Mouse (Mus musculus): ENCODE results near the gene Sgca. TPM values are rescaled to one million over a fixed set of nuclear protein-coding genes. Genes with fewer than 3 reads are reported as not detected.

The Sgca gene
- polyA plus RNA-seq, 1 experiment from 2014 or later = not detected

DNA sequence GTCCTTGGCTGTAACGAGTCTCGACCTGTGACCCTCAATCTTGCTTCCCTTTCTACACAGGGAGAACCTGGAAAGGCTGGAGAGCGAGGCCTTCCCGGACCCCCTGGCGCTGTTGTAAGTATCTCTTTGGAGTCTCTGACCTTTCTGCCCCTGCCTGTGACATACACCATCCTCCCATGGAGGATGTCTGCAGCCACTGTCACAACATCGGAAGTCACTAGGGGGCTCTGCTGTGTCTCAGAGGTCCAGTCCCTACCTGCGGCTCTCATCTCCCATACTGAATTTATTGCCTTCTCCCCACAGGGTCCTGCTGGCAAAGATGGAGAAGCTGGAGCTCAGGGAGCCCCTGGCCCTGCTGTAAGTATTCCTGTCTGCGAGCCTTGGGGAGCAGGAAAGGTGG lies 31.8 kb downstream of the Sgca start:
- Histone ChIP-seq H3K4me3 (no peak overlapping the region), H3K4me1 (peaks cover 11% of the 10 kb centered on the region), H3K27me3 (ENCODE audit: poor library complexity, severe bottlenecking) (peaks cover 67% of the 10 kb centered on the region), H3K36me3 (replicated peaks) (peaks cover 28% of the 10 kb centered on the region), H3K27ac (no peak overlapping the region), H3K9me3 (no peaks in the 10 kb centered on the region)
- 14% methylated on average over 8 of the region's 8 CpGs for WGBS
- DNase-seq (ENCODE audit: extremely low spot score, low spot score) = no peak

- Histone ChIP-seq H3K9me3 (no peaks in the 10 kb centered on the region), H3K4me3 (no peak overlapping the region), H3K4me1 (peaks cover 8% of the 10 kb centered on the region), H3K36me3 (replicated peaks) (peaks cover 22% of the 10 kb centered on the region), H3K27ac (no peak overlapping the region), H3K27me3 (ENCODE audit: poor library complexity, severe bottlenecking) (peaks cover 80% of the 10 kb centered on the region)
- 83% methylated on average over 15 of the region's 15 CpGs for WGBS
- no peak for DNase-seq (ENCODE audit: extremely low spot score, low spot score)
Observed at GRCm38 (mm10) chr11:94943054-94943453, 33.1 kb downstream of the Sgca start.

DNA sequence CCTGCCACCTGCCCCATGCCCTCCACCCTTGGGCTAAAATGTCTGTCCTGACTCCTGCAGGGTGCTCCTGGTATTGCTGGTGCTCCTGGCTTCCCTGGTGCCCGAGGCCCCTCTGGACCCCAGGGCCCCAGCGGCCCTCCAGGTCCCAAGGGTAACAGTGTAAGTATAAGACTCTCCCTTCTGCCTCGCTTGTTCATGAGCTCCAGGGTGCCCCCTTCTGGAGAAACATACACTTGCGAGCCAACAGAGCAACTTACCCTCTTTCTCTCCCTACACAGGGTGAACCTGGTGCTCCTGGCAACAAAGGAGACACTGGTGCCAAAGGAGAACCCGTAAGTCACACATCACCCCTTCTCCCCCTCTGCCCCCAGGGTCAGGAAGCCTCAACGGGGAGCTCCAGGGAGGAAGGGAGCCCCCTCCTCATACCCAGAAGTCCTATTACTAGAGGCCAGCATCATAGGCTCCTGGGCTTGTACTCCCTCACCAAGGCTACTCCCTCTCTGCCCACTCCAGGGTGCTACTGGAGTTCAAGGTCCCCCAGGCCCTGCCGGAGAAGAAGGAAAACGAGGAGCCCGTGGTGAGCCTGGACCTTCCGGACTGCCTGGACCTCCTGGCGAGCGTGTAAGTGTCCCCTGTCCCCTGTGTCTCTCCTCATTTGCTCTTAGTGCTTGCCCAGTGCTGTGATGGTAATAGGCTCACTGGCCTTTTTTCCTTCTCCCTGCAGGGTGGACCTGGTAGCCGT lies 33.7 kb downstream of the Sgca start:
- no peaks in the 10 kb centered on the region for H3K9me3 ChIP-seq
- peaks cover 18% of the 10 kb centered on the region for H3K36me3 ChIP-seq (replicated peaks)
- H3K27me3 ChIP-seq (ENCODE audit: poor library complexity, severe bottlenecking) = peaks cover 85% of the 10 kb centered on the region
- H3K4me3 ChIP-seq = no peak overlapping the region
- H3K27ac ChIP-seq = 0 out of 2 replicates have a peak overlapping the region, but pooled peaks have one; percentile 20
- DNase-seq (ENCODE audit: extremely low spot score, low spot score) = no peak
- peaks cover 14% of the 10 kb centered on the region for H3K4me1 ChIP-seq
- 50% methylated on average over 13 of the region's 13 CpGs for WGBS

DNA sequence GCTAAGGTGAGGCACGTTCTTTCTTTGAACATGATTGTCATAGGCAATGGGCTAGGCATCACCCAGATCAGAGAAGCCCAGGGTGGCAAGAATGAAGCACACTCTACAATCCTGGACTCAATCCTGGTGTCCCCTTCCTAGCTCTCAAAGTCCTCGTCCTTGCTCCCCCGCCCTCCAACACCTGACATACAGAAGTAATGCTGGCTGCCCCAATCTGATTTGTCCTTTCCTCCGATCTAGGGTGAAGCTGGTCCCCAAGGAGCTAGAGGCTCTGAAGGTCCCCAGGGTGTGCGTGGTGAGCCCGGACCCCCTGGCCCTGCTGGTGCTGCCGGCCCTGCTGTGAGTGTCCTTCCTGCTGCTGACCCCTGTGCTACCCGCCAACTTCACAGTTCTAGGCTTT lies 34.4 kb downstream of the Sgca start:
- Histone ChIP-seq H3K4me1 (peaks cover 19% of the 10 kb centered on the region), H3K27me3 (ENCODE audit: poor library complexity, severe bottlenecking) (peaks cover 84% of the 10 kb centered on the region), H3K9me3 (no peaks in the 10 kb centered on the region), H3K4me3 (no peak overlapping the region), H3K36me3 (replicated peaks) (peaks cover 11% of the 10 kb centered on the region), H3K27ac (0 out of 2 replicates have a peak overlapping the region, but pooled peaks have one; percentile 20)
- 86% methylated on average over 8 of the region's 8 CpGs for WGBS
- no peak for DNase-seq (ENCODE audit: extremely low spot score, low spot score)

DNA sequence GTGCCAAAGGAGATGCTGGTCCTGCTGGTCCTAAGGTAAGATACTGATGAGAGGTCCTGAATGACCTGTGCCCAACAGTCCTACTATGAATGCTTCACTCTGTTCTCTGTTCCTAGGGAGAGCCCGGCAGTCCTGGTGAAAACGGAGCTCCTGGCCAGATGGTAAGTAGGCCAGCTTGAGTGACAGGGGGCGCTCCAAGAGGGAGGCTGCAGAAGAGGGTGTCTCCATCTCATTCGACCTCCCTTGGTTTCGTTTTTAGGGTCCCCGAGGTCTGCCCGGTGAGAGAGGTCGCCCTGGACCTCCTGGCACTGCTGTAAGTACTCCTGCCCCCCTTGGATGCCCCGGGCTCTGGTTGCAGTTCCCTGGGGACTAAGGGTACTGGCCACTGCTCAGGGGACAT lies 35.0 kb downstream of the Sgca start:
- WGBS = 42% methylated on average over 9 of the region's 9 CpGs
- Histone ChIP-seq H3K36me3 (replicated peaks) (peaks cover 10% of the 10 kb centered on the region), H3K27ac (no peak overlapping the region), H3K4me3 (no peak overlapping the region), H3K4me1 (peaks cover 26% of the 10 kb centered on the region), H3K9me3 (no peaks in the 10 kb centered on the region), H3K27me3 (ENCODE audit: poor library complexity, severe bottlenecking) (peaks cover 90% of the 10 kb centered on the region)
- no peak for DNase-seq (ENCODE audit: extremely low spot score, low spot score)

- H3K9me3 ChIP-seq = no peaks in the 10 kb centered on the region
- H3K36me3 ChIP-seq (replicated peaks) = peaks cover 8% of the 10 kb centered on the region
- H3K27me3 ChIP-seq (ENCODE audit: poor library complexity, severe bottlenecking) = peaks cover 96% of the 10 kb centered on the region
- WGBS = 21% methylated on average over 4 of the region's 4 CpGs
- no peak overlapping the region for H3K27ac ChIP-seq
- H3K4me3 ChIP-seq = no peak overlapping the region
- peak; percentile 69 for DNase-seq (ENCODE audit: extremely low spot score, low spot score)
- peaks cover 42% of the 10 kb centered on the region for H3K4me1 ChIP-seq
Observed at GRCm38 (mm10) chr11:94939280-94939679, 36.8 kb downstream of the Sgca start.

- H3K4me1 ChIP-seq = peaks cover 51% of the 10 kb centered on the region
- H3K27me3 ChIP-seq (ENCODE audit: poor library complexity, severe bottlenecking) = peaks cover 98% of the 10 kb centered on the region
- peaks cover 8% of the 10 kb centered on the region for H3K36me3 ChIP-seq (replicated peaks)
- H3K27ac ChIP-seq = no peak overlapping the region
- H3K9me3 ChIP-seq = no peaks in the 10 kb centered on the region
- 25% methylated on average over 9 of the region's 9 CpGs for WGBS
- H3K4me3 ChIP-seq = peak overlapping the region; percentile 51; the same call in 1 of the 2 replicates
- DNase-seq (ENCODE audit: extremely low spot score, low spot score) = no peak
Observed at GRCm38 (mm10) chr11:94938296-94938695, 37.8 kb downstream of the Sgca start.

- Histone ChIP-seq H3K36me3 (replicated peaks) (peaks cover 8% of the 10 kb centered on the region), H3K4me1 (peaks cover 56% of the 10 kb centered on the region), H3K27ac (no peak overlapping the region), H3K9me3 (no peaks in the 10 kb centered on the region), H3K4me3 (peak overlapping the region; percentile 51), H3K27me3 (ENCODE audit: poor library complexity, severe bottlenecking) (peaks cover 98% of the 10 kb centered on the region)
- 1% methylated on average over 15 of the region's 15 CpGs for WGBS
- no peak for DNase-seq (ENCODE audit: extremely low spot score, low spot score)
Observed at GRCm38 (mm10) chr11:94937787-94938186, 38.3 kb downstream of the Sgca start.

GRCm38 (mm10) chr11:94937335-94937781 lies 38.8 kb downstream of the Sgca start:
- peak overlapping the region; percentile 51 for H3K4me3 ChIP-seq
- peaks cover 57% of the 10 kb centered on the region for H3K4me1 ChIP-seq
- DNase-seq (ENCODE audit: extremely low spot score, low spot score) = no peak
- 1% methylated on average over 18 of the region's 18 CpGs for WGBS
- no peaks in the 10 kb centered on the region for H3K9me3 ChIP-seq
- H3K36me3 ChIP-seq (replicated peaks) = peaks cover 5% of the 10 kb centered on the region; the same call in 1 of the 2 replicates
- H3K27me3 ChIP-seq (ENCODE audit: poor library complexity, severe bottlenecking) = peaks cover 98% of the 10 kb centered on the region
- H3K27ac ChIP-seq = no peak overlapping the region

DNA sequence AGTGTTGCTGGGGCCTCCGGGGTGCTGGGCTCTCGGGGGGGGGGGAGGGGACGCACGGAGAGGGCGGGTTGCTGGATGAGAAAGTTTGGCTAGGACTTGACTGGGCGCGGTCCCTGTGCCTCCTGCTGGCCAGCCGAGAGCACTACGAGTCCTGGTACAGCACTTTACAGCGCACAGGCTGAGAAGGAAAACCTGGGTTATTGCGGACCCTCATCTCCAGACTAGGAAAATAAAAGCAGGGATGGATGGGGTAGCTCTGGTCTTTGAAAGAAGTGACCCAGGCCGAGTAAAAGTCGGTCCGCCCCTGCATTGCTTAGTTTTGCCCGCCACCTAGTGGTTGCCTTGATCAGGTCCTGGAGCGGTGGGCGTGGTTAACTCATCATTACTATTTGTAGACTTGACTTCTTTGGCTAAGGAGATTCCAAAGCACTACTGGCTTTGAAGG lies 39.3 kb downstream of the Sgca start:
- H3K4me1 ChIP-seq = peaks cover 52% of the 10 kb centered on the region
- H3K4me3 ChIP-seq = peak overlapping the region; percentile 51
- peaks cover 98% of the 10 kb centered on the region for H3K27me3 ChIP-seq (ENCODE audit: poor library complexity, severe bottlenecking)
- no peaks in the 10 kb centered on the region for H3K36me3 ChIP-seq (replicated peaks)
- under 1% methylated on average over 17 of the region's 17 CpGs for WGBS
- peak overlapping the region; percentile 62 for H3K27ac ChIP-seq
- H3K9me3 ChIP-seq = no peaks in the 10 kb centered on the region
- peak; percentile 90 for DNase-seq (ENCODE audit: extremely low spot score, low spot score)

DNA sequence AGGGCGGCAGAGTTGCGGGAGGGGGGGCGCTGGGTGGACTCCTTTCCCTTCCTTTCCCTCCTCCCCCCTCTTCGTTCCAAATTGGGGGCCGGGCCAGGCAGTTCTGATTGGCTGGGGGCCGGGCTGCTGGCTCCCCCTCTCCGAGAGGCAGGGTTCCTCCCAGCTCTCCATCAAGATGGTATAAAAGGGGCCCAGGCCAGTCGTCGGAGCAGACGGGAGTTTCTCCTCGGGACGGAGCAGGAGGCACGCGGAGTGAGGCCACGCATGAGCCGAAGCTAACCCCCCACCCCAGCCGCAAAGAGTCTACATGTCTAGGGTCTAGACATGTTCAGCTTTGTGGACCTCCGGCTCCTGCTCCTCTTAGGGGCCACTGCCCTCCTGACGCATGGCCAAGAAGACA lies 40.1 kb downstream of the Sgca start, which contains the start of gene Col1a1:
Col1a1 (plus strand) TSS at position 180 of the 400 bp plus-strand sequence.
- peak within 1 kb of the TSS; percentile 51 for H3K4me3 ChIP-seq
- peaks cover 96% of the 10 kb centered on the region for H3K27me3 ChIP-seq (ENCODE audit: poor library complexity, severe bottlenecking)
- H3K27ac ChIP-seq = peak within 1 kb of the TSS; percentile 62
- no peaks in the 10 kb centered on the region for H3K36me3 ChIP-seq (replicated peaks)
- DNase-seq (ENCODE audit: extremely low spot score, low spot score) = peak; percentile 48
- WGBS = 13% methylated on average over 19 of the region's 19 CpGs
- H3K9me3 ChIP-seq = no peaks in the 10 kb centered on the region
- peaks cover 52% of the 10 kb centered on the region for H3K4me1 ChIP-seq

DNA sequence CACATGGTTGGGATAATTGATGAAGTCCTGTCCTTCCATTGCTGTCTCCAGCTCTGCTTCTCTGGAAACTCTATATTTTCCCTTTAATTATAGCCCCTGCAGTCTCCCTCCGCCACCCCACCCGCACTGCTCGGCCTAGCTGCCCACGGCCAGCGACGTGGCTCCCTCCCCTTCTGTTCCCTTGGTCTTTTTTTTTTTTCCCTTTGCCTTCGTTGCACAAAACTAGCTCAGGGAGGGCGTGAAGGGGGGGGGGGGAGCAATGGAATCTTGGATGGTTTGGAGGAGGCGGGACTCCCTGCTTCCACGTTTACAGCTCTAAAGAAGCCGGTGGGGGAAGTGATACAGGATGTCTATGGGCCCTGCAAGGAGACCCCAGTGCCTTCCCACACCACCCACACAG lies 41.6 kb downstream of the Sgca start:
- H3K4me3 ChIP-seq = no peak overlapping the region
- H3K27ac ChIP-seq = no peak overlapping the region
- WGBS = 33% methylated on average over 11 of the region's 11 CpGs
- no peaks in the 10 kb centered on the region for H3K9me3 ChIP-seq
- H3K27me3 ChIP-seq (ENCODE audit: poor library complexity, severe bottlenecking) = peaks cover 90% of the 10 kb centered on the region
- no peaks in the 10 kb centered on the region for H3K36me3 ChIP-seq (replicated peaks)
- H3K4me1 ChIP-seq = peaks cover 65% of the 10 kb centered on the region
- DNase-seq (ENCODE audit: extremely low spot score, low spot score) = no peak

- H3K27ac ChIP-seq = peak overlapping the region; percentile 42; the same call in 1 of the 2 replicates
- H3K36me3 ChIP-seq (replicated peaks) = no peaks in the 10 kb centered on the region
- WGBS = 20% methylated on average over 8 of the region's 8 CpGs
- H3K27me3 ChIP-seq (ENCODE audit: poor library complexity, severe bottlenecking) = peaks cover 85% of the 10 kb centered on the region
- no peaks in the 10 kb centered on the region for H3K9me3 ChIP-seq
- no peak for DNase-seq (ENCODE audit: extremely low spot score, low spot score)
- H3K4me1 ChIP-seq = peaks cover 74% of the 10 kb centered on the region
- 0 out of 2 replicates have a peak overlapping the region, but pooled peaks have one; percentile 5 for H3K4me3 ChIP-seq
Observed at GRCm38 (mm10) chr11:94933584-94933983, 42.5 kb downstream of the Sgca start.
